Mouse (Mus musculus): ENCODE measurements around the gene Ager. TPM values are rescaled to one million over a fixed set of nuclear protein-coding genes. Genes with fewer than 3 reads are reported as not detected.
A peak's percentile ranks its signal among the peaks of the same experiment; 100 is the strongest.

Ager gene
- total RNA-seq, 2 experiments from 2014 or later, result 0.28 TPM; not detected in 1

GRCm38 (mm10) chr17:34583397-34583796, 14.3 kb upstream of the Ager start:
- intact Hi-C loops (cut with DNase I), result no loop called here
- no peak for DNase-seq

- intact Hi-C loops (cut with DNase I), result no loop called here
- DNase-seq, result no peak
Measured at GRCm38 (mm10) chr17:34583819-34584218, 13.8 kb upstream of the Ager start.

- DNase-seq, result no peak
- intact Hi-C loops (cut with DNase I), result no loop called here
Measured at GRCm38 (mm10) chr17:34585121-34585520, 12.5 kb upstream of the Ager start.

GRCm38 (mm10) chr17:34585877-34586771, 11.5 kb upstream of the Ager start:
- intact Hi-C loops (cut with DNase I), result no loop called here
- DNase-seq, result no peak

GRCm38 (mm10) chr17:34586796-34587422, 10.8 kb upstream of the Ager start:
- DNase-seq, result peak in 1 of 2 experiments; percentile 81
- intact Hi-C loops (cut with DNase I), result no loop called here

GRCm38 (mm10) chr17:34587423-34587811, 10.2 kb upstream of the Ager start:
- intact Hi-C loops (cut with DNase I), result no loop called here

GRCm38 (mm10) chr17:34587814-34588213, 9.8 kb upstream of the Ager start:
- DNase-seq, result no peak
- intact Hi-C loops (cut with DNase I), result no loop called here

More at GRCm38 (mm10) chr17:34587423-34587811, 10.2 kb upstream of the Ager start:
- peak; percentile 94 to 98 for DNase-seq

GRCm38 (mm10) chr17:34588767-34589166, 8.9 kb upstream of the Ager start:
- intact Hi-C loops (cut with DNase I), result no loop called here
- DNase-seq, result no peak

- no peak for DNase-seq
- intact Hi-C loops (cut with DNase I), result no loop called here
Measured at GRCm38 (mm10) chr17:34589206-34589605, 8.5 kb upstream of the Ager start.

GRCm38 (mm10) chr17:34589681-34590101, 8.0 kb upstream of the Ager start, which contains the start of gene Gpsm3:
TSS of gene Gpsm3 (plus strand) at chr17:34589806.
- intact Hi-C loops (cut with DNase I), result loop anchor here (10.0 kb wide), 1 partner anchor 655 kb away; the partner anchor contains the start of gene Ddx39b
- peak; percentile 66 to 72 for DNase-seq

- intact Hi-C loops (cut with DNase I), result loop anchor here (10.0 kb wide), 1 partner anchor 654 kb away; the partner anchor contains the start of gene Ddx39b
- no peak for DNase-seq
Measured at GRCm38 (mm10) chr17:34590154-34590987, 7.3 kb upstream of the Ager start.

GRCm38 (mm10) chr17:34591029-34591993, 6.4 kb upstream of the Ager start, which contains the start of gene Pbx2:
TSS of gene Pbx2 (plus strand) at chr17:34591266.
- DNase-seq, result no peak
- intact Hi-C loops (cut with DNase I), result loop anchor here (10.0 kb wide), 1 partner anchor 653 kb away; the partner anchor contains the start of gene Ddx39b

GRCm38 (mm10) chr17:34591994-34592375, 5.7 kb upstream of the Ager start:
- intact Hi-C loops (cut with DNase I), result loop anchor here (10.0 kb wide), 1 partner anchor 653 kb away; the partner anchor contains the start of gene Ddx39b
- DNase-seq, result peak; percentile 74 to 91

- no peak for DNase-seq
- intact Hi-C loops (cut with DNase I), result loop anchor here (10.0 kb wide), 1 partner anchor 652 kb away; the partner anchor contains the start of gene Ddx39b
Measured at GRCm38 (mm10) chr17:34592581-34593549, 4.8 kb upstream of the Ager start.

GRCm38 (mm10) chr17:34593752-34594525, 3.7 kb upstream of the Ager start:
- intact Hi-C loops (cut with DNase I), result loop anchor here (10.0 kb wide), 1 partner anchor 651 kb away; the partner anchor contains the start of gene Ddx39b
- no peak for DNase-seq

GRCm38 (mm10) chr17:34596098-34596497, 1.6 kb upstream of the Ager start:
- DNase-seq, result no peak
- intact Hi-C loops (cut with DNase I), result loop anchor here (10.0 kb wide), 1 partner anchor 649 kb away; the partner anchor contains the start of gene Ddx39b

- intact Hi-C loops (cut with DNase I), result loop anchor here (10.0 kb wide), 1 partner anchor 645 kb away; the partner anchor contains the start of gene Ddx39b
- no peak for DNase-seq
Measured at GRCm38 (mm10) chr17:34599891-34600290, 2.2 kb downstream of the Ager start.
